Mouse (Mus musculus): ENCODE measurements around the gene Oaf. TPM values are rescaled to one million over a fixed set of nuclear protein-coding genes. Genes with fewer than 3 reads are reported as not detected.

Oaf gene
- polyA plus RNA-seq, 1 experiment from 2014 or later = 36.2 TPM

DNA sequence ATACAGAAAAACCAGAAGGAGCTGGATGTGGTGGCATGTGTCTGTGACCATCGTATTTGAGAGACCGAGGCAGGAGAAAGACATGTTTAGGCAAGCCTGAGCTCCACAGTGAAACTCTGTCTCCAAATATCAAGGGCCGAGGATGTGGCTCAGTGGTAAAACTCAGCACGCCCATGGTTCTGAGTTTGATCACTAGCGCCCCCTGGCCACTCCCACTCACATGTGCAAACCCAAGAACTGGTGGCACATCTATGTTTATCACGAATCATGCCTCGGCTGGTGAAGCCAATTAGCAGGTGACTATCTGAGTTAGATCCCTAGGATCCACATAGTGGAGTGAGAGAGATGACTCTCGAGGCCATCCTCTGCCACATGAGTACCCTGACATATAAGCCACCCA is 27.6 kb upstream of the Oaf start:
- 69% methylated on average over 8 of the region's 8 CpGs for WGBS
- no peak overlapping the region for H3K9ac ChIP-seq (ENCODE audit: low read length)
- H3K4me3 ChIP-seq (replicated peaks; ENCODE audit: low read length) = no peak overlapping the region
- H3K36me3 ChIP-seq (ENCODE audit: control insufficient read depth, insufficient read depth, low read length) = no peaks in the 10 kb centered on the region
- H3K4me2 ChIP-seq (ENCODE audit: low read depth, low read length) = no peak overlapping the region
- ATAC-seq (ENCODE audit: insufficient read depth, low FRiP score) = no peak
- peaks cover 27% of the 10 kb centered on the region for H3K4me1 ChIP-seq (ENCODE audit: control insufficient read depth, insufficient read depth, low read length)
- no peaks in the 10 kb centered on the region for H3K9me3 ChIP-seq (replicated peaks; ENCODE audit: control insufficient read depth, low read length)
- H3K27ac ChIP-seq (ENCODE audit: low read length) = no peak overlapping the region
- H3K27me3 ChIP-seq (ENCODE audit: control insufficient read depth, insufficient read depth, low read length) = peaks cover 16% of the 10 kb centered on the region

DNA sequence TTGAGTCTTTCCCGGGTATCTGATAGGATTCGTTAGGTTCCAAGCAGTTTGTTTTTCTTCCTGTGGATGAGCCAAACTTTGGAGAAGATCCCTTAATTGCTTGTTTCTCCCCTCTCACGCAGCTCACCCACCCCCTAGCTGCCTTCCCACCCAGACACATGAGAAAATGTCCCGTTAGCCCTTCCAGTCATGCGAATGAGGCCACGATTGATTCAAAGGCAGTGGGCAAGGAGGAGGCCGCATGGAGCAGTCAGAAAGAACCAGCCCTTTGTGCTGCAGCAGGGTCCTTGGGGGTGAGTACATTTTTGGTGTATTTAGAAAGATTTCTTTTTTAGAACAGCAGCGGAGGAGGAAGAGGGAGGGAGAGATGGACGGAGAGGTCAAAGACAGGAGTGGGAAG is 25.5 kb upstream of the Oaf start:
- H3K36me3 ChIP-seq (ENCODE audit: control insufficient read depth, insufficient read depth, low read length) = no peaks in the 10 kb centered on the region
- no peak overlapping the region for H3K4me2 ChIP-seq (ENCODE audit: low read depth, low read length)
- peaks cover 37% of the 10 kb centered on the region for H3K4me1 ChIP-seq (ENCODE audit: control insufficient read depth, insufficient read depth, low read length)
- no peaks in the 10 kb centered on the region for H3K27me3 ChIP-seq (ENCODE audit: control insufficient read depth, insufficient read depth, low read length)
- H3K4me3 ChIP-seq (replicated peaks; ENCODE audit: low read length) = no peak overlapping the region
- ATAC-seq (ENCODE audit: insufficient read depth, low FRiP score) = no peak
- H3K9ac ChIP-seq (ENCODE audit: low read length) = no peak overlapping the region
- H3K27ac ChIP-seq (ENCODE audit: low read length) = no peak overlapping the region
- H3K9me3 ChIP-seq (replicated peaks; ENCODE audit: control insufficient read depth, low read length) = no peaks in the 10 kb centered on the region
- WGBS = 59% methylated on average over 9 of the region's 9 CpGs

DNA sequence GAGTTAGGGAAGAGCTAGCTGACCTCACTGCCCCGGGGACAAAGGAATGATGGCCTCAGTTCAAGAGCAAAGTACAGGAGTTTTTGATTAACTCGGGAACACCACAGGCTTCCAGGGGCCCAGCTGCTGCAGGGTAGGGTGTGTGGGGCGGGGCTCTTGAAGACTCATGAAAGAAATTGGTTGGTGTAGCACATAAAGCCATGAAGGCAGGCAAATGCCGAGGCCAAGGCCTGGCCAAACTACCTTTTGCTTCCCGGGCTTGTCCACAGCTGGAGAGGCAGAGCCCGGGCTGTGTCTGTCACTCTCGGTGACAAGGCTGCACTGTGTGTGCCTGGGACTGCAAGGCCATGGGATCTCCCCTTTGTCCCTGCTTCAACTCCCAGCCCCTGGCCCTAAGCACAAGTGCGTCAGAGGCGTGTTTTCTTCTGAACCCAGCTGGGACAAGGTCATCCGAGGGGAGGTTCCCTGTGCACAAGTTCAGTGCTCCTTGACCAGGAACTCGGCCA is 24.3 kb upstream of the Oaf start:
- Histone ChIP-seq H3K4me2 (ENCODE audit: low read depth, low read length) (no peak overlapping the region), H3K36me3 (ENCODE audit: control insufficient read depth, insufficient read depth, low read length) (no peaks in the 10 kb centered on the region), H3K27ac (ENCODE audit: low read length) (peak overlapping the region; percentile 80), H3K9me3 (replicated peaks; ENCODE audit: control insufficient read depth, low read length) (no peaks in the 10 kb centered on the region), H3K27me3 (ENCODE audit: control insufficient read depth, insufficient read depth, low read length) (no peaks in the 10 kb centered on the region), H3K4me3 (replicated peaks; ENCODE audit: low read length) (no peak overlapping the region), H3K4me1 (ENCODE audit: control insufficient read depth, insufficient read depth, low read length) (peaks cover 37% of the 10 kb centered on the region), H3K9ac (ENCODE audit: low read length) (peak overlapping the region; percentile 23; the same call in 1 of the 2 replicates)
- 28% methylated on average over 11 of the region's 11 CpGs for WGBS
- peak; percentile 64 for ATAC-seq (ENCODE audit: insufficient read depth, low FRiP score)

DNA sequence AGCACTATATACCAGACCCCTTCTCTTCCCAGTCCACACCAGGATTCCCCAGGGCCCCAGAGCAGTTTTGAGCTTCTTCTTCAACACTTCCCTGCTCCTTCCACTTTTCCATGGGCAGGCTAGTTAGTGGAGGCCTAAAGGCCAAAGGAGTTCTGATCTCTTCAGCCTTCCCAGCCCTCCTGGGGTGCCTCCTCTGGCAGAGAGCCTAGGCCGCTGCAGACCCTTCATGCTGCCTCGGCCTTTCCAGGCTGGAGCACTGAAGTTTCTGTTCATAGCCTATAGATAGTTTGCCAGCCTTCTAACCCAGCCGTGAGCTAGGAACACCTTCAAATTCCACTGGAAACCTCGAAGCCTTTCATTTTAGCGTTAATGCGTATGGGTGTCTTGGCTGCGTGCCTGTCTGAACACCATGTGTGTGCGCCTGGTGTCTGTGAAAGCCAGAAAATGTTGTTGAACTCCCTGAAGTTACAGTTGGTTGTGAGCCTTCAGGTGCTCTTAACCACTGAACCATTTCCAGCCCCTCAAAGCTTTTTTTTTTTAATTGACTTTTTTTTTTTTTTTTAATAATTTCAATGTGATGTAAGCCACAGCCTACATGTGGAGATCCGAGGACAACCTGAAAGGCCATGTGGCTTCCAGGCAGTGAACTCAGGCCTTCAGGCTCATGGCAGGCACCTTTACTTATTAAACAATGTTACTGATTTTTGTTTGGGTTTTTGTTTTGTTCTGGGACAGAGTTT is 23.3 kb upstream of the Oaf start:
- no peaks in the 10 kb centered on the region for H3K27me3 ChIP-seq (ENCODE audit: control insufficient read depth, insufficient read depth, low read length)
- H3K9me3 ChIP-seq (replicated peaks; ENCODE audit: control insufficient read depth, low read length) = no peaks in the 10 kb centered on the region
- H3K4me1 ChIP-seq (ENCODE audit: control insufficient read depth, insufficient read depth, low read length) = peaks cover 37% of the 10 kb centered on the region
- no peaks in the 10 kb centered on the region for H3K36me3 ChIP-seq (ENCODE audit: control insufficient read depth, insufficient read depth, low read length)
- H3K9ac ChIP-seq (ENCODE audit: low read length) = no peak overlapping the region
- H3K4me3 ChIP-seq (replicated peaks; ENCODE audit: low read length) = no peak overlapping the region
- H3K4me2 ChIP-seq (ENCODE audit: low read depth, low read length) = no peak overlapping the region
- WGBS = 45% methylated on average over 9 of the region's 9 CpGs
- H3K27ac ChIP-seq (ENCODE audit: low read length) = peak overlapping the region; percentile 80
- ATAC-seq (ENCODE audit: insufficient read depth, low FRiP score) = peak; percentile 26; the same call in 1 of the 2 replicates

DNA sequence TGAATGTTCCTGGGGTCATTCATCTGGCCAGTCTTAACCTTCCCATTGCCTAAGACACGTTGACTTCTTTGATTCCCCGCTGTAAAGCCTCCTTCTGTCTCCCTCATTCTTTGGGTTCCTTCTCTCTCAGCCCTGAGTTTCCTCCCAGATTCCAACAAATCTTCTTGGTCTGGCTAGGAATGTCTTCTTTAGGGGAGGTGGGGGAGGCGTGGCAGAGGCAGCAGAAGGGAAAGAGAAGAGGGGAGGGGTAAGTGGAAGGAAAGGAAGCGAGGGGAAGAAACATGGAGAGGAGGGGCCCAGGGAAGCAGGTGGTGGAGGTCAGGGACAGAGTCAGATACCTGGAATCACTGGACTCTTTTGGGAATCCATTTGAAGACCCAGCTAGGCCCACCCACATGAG is 22.7 kb upstream of the Oaf start:
- Histone ChIP-seq H3K36me3 (ENCODE audit: control insufficient read depth, insufficient read depth, low read length) (no peaks in the 10 kb centered on the region), H3K27me3 (ENCODE audit: control insufficient read depth, insufficient read depth, low read length) (no peaks in the 10 kb centered on the region), H3K9ac (ENCODE audit: low read length) (no peak overlapping the region), H3K4me3 (replicated peaks; ENCODE audit: low read length) (no peak overlapping the region), H3K4me2 (ENCODE audit: low read depth, low read length) (no peak overlapping the region), H3K27ac (ENCODE audit: low read length) (peak overlapping the region; percentile 80), H3K4me1 (ENCODE audit: control insufficient read depth, insufficient read depth, low read length) (peaks cover 37% of the 10 kb centered on the region), H3K9me3 (replicated peaks; ENCODE audit: control insufficient read depth, low read length) (no peaks in the 10 kb centered on the region)
- ATAC-seq (ENCODE audit: insufficient read depth, low FRiP score) = no peak
- WGBS = 42% methylated on average over 4 of the region's 4 CpGs

DNA sequence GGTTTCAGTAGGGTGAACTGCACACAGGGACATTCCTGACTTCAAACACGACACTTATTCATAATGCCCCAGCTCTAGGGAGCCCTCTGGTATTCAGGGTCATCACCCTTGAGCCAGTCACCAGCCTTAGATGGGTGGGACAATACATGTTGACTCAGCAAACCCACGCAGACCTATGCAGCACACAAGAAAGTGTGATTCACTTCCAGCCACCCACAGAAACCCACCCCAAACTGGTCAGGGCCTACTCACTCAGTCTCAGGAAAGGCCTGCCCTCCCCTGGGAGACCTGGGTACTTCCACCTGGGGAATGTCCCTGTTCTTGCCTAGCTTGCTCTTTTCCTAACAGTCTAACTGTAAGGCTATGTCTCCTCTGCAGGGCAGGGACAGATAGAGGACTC is 22.2 kb upstream of the Oaf start:
- H3K27me3 ChIP-seq (ENCODE audit: control insufficient read depth, insufficient read depth, low read length) = no peaks in the 10 kb centered on the region
- H3K9ac ChIP-seq (ENCODE audit: low read length) = no peak overlapping the region
- H3K36me3 ChIP-seq (ENCODE audit: control insufficient read depth, insufficient read depth, low read length) = no peaks in the 10 kb centered on the region
- H3K9me3 ChIP-seq (replicated peaks; ENCODE audit: control insufficient read depth, low read length) = no peaks in the 10 kb centered on the region
- WGBS = 29% methylated on average over 2 of the region's 2 CpGs
- H3K4me1 ChIP-seq (ENCODE audit: control insufficient read depth, insufficient read depth, low read length) = peaks cover 37% of the 10 kb centered on the region
- ATAC-seq (ENCODE audit: insufficient read depth, low FRiP score) = peak; percentile 11; the same call in 1 of the 2 replicates
- H3K4me3 ChIP-seq (replicated peaks; ENCODE audit: low read length) = no peak overlapping the region
- peak overlapping the region; percentile 80 for H3K27ac ChIP-seq (ENCODE audit: low read length)
- no peak overlapping the region for H3K4me2 ChIP-seq (ENCODE audit: low read depth, low read length)

DNA sequence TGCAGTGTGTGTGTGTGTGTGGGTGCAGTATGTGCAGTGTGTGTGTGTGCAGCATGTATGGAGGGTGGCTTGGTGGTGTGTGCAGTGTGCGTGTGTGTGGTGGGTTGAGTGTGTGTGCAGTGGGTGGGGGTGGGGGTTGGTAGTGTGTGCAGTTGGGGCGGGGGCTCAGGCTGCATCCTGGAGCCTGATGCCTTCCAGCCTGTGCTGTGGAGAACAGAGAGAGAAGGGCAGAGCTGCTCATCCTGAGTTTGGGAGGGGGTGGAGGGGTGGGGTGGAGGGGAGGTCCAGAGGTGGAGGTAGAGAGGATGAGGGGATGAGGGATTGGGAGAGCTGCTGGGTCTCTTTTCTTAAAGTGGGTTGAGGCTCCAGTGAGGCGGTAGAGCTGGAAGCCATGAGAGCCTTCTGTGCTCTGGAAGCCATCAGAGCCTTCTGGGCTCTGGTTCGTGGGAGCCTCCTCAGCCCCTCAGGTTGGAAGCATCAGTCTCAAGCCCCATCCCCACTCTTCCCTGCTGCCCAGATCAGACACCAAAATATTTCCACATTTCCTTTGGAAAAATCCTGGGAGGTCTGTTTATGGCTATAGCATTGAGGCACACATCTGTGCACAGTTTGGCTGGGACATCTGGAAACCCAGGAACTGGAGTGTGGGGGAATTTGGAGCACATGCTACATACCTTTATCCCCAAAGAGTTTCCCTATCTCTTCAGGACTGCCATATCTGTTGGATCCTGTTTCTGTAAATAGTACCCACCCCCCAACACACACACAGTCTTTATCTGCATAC is 21.6 kb upstream of the Oaf start:
- WGBS = 34% methylated on average over 4 of the region's 4 CpGs

DNA sequence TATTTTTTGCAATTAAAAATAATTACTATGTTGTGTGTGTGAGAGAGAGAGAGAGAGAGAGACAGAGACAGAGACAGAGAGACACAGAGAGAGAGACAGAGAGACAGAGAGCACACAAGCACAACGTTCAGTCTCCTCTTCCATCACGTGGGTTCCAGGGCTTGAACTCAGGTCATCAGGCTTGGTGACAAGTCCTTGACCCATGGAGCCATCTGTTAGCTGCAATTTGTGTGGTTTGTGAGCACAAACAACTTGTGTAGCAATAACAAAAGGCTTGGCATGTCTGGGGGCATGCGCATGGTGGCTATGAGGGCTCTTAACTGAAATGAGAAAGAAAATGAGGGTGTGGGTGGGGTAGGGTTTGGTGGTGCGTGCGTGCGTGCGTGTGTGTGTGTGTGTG is 20.9 kb upstream of the Oaf start:
- Histone ChIP-seq H3K27ac (ENCODE audit: low read length) (peak overlapping the region; percentile 80), H3K9ac (ENCODE audit: low read length) (no peak overlapping the region), H3K4me1 (ENCODE audit: control insufficient read depth, insufficient read depth, low read length) (peaks cover 37% of the 10 kb centered on the region), H3K4me3 (replicated peaks; ENCODE audit: low read length) (no peak overlapping the region), H3K4me2 (ENCODE audit: low read depth, low read length) (no peak overlapping the region), H3K36me3 (ENCODE audit: control insufficient read depth, insufficient read depth, low read length) (no peaks in the 10 kb centered on the region), H3K27me3 (ENCODE audit: control insufficient read depth, insufficient read depth, low read length) (no peaks in the 10 kb centered on the region), H3K9me3 (replicated peaks; ENCODE audit: control insufficient read depth, low read length) (no peaks in the 10 kb centered on the region)
- no peak for ATAC-seq (ENCODE audit: insufficient read depth, low FRiP score)
- WGBS = 74% methylated on average over 7 of the region's 7 CpGs

More for the DNA sequence above, 21.6 kb upstream of the Oaf start:
- Histone ChIP-seq H3K9ac (ENCODE audit: low read length) (no peak overlapping the region), H3K27ac (ENCODE audit: low read length) (peak overlapping the region; percentile 80), H3K27me3 (ENCODE audit: control insufficient read depth, insufficient read depth, low read length) (no peaks in the 10 kb centered on the region), H3K9me3 (replicated peaks; ENCODE audit: control insufficient read depth, low read length) (no peaks in the 10 kb centered on the region), H3K4me3 (replicated peaks; ENCODE audit: low read length) (no peak overlapping the region), H3K36me3 (ENCODE audit: control insufficient read depth, insufficient read depth, low read length) (no peaks in the 10 kb centered on the region), H3K4me2 (ENCODE audit: low read depth, low read length) (peak overlapping the region; percentile 16; the same call in 1 of the 2 replicates), H3K4me1 (ENCODE audit: control insufficient read depth, insufficient read depth, low read length) (peaks cover 37% of the 10 kb centered on the region)
- peak; percentile 56 for ATAC-seq (ENCODE audit: insufficient read depth, low FRiP score)

DNA sequence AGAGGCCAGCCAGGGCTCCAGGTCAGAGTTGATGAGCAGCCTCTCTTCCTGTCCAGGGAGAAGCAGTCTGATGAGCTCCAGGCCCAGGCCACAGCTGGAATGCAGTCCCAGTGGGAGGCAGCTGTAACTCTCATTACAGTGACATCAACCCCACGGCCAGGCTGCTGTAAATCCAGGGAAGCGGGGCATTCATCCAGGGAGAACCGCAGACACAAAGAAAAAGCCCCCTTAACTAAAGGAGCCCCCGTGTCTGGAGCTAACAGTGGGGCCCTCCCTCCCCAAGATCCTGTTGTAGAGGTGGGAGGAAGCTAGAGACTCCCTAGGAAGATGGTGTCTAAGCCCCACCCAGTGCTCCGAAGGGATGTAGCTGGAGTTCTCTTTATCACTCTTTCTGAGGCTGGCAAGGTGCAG is 13.6 kb upstream of the Oaf start:
- 0 out of 2 replicates have a peak overlapping the region, but pooled peaks have one; percentile 5 for H3K4me2 ChIP-seq (ENCODE audit: low read depth, low read length)
- H3K9me3 ChIP-seq (replicated peaks; ENCODE audit: control insufficient read depth, low read length) = no peaks in the 10 kb centered on the region
- no peaks in the 10 kb centered on the region for H3K36me3 ChIP-seq (ENCODE audit: control insufficient read depth, insufficient read depth, low read length)
- peak; percentile 76 for ATAC-seq (ENCODE audit: insufficient read depth, low FRiP score)
- peaks cover 10% of the 10 kb centered on the region; the same call in 1 of the 2 replicates for H3K4me1 ChIP-seq (ENCODE audit: control insufficient read depth, insufficient read depth, low read length)
- H3K9ac ChIP-seq (ENCODE audit: low read length) = 0 out of 2 replicates have a peak overlapping the region, but pooled peaks have one; percentile 29
- H3K27me3 ChIP-seq (ENCODE audit: control insufficient read depth, insufficient read depth, low read length) = no peaks in the 10 kb centered on the region
- 33% methylated on average over 5 of the region's 5 CpGs for WGBS
- H3K27ac ChIP-seq (ENCODE audit: low read length) = peak overlapping the region; percentile 86
- no peak overlapping the region for H3K4me3 ChIP-seq (replicated peaks; ENCODE audit: low read length)
